Mouse (Mus musculus): ENCODE data around the gene Grtp1.

DNA sequence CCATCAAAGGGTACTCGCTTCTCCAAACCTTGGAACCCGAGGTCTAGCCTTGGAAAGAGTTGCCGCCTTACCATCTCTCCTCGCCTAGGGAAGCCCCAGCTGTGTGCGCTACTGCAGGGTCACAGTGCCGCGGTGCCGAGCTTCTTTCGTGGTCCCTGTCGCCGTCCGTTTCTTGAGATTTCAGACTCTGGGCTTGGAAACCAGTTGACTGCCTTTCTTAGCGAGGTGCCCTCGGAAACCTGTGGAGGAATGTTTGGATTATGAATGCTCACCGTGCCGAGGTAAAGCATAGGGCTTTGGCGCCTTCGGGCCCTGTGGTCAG lies 554 bp upstream of the Grtp1 start:
- TF ChIP-seq POLR2A (IDR thresholded peaks at IDR 0.05; ENCODE audit: borderline replicate concordance, extremely low read depth, low read depth, low read length) (no peak), CTCF (IDR thresholded peaks at IDR 0.05; ENCODE audit: insufficient read depth, low read length) (no peak)
